Mouse (Mus musculus): ENCODE results near the gene Zfp536.

Gene Zfp536

DNA sequence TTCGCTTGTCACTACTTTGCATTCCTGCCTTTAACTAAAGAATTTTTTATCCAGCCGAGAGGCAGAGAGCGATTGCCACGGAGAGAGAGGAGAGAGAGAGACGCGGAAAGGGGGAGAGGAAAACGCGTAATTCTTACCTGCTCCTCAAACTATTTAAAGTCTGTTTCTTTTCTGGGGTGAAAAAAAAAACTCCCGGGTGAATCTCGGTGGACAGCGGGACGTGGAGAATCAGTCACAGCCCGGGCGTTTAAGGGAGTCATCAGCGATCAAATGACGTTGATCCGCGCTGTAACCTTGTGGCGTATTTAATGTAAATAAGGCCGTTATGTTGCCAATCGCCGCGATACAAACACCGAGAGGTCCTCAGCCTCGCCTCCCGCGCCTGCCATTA is at the start of gene Zfp536:
TSS of gene Zfp536 (minus strand) at position 330 of the 391 bp plus-strand sequence.
- DNase-seq: no peak

DNA sequence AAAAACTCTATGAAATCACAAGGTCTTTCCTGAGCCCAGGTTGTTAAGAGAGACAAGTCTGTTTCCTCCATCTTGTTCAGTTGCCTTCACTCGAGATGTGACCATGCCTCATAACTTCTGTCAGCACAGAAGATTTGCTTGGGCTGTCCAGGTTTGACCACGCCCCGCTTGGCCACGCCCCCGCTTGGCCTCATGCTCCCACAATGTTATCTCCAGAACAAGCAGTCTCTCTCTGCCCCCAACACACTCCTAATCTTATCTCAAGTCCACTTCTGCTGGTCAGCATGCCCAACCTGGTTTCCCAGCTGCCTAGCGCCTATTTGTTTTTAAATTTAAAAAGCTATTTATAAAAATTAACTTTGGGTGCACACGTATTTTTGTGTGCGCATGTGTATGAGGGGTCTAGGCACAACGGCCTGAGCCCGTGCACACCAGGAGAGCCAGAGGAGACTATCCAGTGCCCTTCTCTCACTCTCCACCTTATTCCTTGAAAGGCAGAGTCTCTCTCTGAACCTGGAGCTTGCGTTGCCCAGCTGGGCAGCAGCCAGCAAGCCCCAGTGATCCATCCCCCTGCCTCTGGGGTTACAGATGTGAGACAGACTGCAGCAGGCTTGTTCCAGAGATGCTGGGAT is 47.3 kb upstream of the Zfp536 start:
- no peak for DNase-seq

- DNase-seq: no peak
Measured at GRCm38 (mm10) chr7:37818631-37819340, 45.3 kb upstream of the Zfp536 start.

DNA sequence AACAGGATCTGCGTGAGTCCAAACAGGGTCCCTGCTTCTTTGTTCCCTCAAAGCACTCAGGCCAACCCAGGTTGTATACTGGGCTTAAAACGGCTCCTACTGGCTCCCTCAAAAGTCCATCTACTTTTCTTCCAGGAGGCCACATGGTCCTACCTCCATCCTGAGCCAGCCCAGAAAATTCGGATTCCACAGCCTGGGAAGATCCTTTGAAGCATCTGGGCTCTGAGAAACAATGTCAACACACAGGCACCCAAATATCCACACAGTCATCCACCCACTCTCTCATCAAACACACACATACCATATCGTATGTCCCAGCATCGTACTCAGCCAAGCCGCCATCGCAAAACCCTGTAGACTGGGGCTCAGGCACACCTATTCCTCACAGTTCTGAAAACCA is 43.5 kb upstream of the Zfp536 start:
- no peak for DNase-seq

DNA sequence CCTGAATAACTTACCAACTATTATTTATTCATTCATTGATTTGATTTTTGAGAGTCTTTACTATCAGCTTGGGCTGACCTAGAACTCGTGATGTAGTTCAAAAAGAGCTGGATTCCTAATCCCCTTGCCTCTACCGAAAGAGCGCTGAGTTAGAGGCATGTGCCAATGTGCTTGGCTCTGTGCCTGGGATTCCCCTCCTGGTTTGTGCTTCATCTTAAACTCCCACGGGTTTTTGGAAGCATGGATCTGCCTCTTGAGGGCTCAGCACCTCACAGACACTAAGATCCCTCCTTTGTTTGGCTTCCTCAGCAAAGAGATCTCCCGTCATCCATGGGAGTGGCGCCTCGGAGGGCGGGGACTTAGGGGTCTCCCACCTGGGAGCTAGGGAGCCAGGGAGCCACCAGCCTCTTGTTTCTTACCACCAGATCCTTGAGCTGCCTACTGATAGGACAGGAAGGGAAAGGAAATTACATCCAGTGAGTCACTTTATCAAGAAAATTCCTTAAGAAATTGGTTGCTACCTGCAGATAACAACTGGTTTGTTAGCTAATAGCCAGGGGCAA is 41.5 kb upstream of the Zfp536 start:
- no peak for DNase-seq

GRCm38 (mm10) chr7:37813676-37814075 is 40.2 kb upstream of the Zfp536 start:
- DNase-seq: no peak

DNA sequence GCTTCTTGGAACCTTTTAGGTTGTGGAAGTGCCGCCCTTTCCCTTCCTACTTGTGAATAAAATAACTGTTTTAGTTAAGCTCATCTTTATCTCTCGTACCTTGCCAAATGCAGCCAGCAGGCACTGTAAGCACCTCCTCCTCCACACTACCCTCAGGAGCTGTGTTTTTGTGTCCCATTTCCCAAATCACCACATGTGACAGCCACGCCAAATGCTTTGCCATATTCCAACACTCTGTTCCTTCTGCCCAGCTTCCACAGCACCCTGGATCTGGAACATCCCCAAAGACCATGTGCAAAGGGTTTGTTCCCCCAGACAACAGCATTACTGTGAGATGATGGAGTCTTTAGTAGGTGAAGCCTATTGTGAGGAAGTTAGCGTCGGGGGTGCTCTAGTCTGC is 36.5 kb upstream of the Zfp536 start:
- no peak for DNase-seq

- DNase-seq: no peak
Measured at GRCm38 (mm10) chr7:37809001-37809400, 35.6 kb upstream of the Zfp536 start.

GRCm38 (mm10) chr7:37801160-37801559 is 27.7 kb upstream of the Zfp536 start:
- DNase-seq: no peak

- no peak for DNase-seq
Measured at GRCm38 (mm10) chr7:37788721-37789120, 15.3 kb upstream of the Zfp536 start.

DNA sequence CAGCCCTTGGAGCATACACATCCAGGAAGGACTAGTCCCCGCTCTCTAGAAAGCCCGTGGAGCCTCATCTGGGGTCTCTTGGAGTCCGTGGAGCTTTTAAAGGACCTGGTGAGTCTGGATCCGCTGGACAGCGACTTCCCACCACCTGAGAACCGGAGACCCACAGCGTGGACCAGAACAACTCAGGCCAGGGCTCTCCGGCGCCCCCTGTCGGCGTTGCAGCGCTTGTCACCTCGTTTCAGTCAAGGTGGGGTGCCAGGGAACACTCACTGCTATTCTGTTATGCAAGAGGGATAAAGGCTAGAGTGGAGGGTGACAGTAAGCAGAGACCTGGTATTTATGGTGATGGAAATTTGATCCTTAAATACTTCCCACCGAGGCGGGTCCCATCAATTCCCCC is 2.1 kb upstream of the Zfp536 start:
- DNase-seq: peak; percentile 49

DNA sequence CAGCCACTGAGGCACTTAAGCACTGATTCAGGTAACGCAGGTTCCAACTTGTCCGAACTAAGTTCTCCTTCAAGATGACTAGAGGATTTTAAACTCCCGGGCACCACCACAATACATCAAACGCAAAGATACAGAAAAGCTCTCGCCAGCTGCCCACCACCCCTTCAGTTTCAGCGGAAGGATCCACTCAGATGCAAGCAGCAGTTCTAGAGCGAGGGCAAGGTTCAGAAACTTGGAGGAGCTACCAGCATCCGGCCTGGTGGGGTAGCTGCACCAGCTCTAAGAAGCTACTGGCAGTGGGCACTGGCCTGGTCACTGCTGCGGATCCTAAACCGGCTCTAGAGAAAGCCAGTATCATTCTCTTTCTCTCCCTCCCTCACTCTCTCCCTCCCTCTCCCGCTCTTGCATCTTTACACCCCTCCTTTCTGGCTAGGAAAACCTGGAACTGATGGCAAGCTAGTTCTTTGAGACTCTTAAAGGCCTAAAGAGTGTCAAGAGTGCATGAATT is 1.1 kb upstream of the Zfp536 start:
- no peak for DNase-seq

DNA sequence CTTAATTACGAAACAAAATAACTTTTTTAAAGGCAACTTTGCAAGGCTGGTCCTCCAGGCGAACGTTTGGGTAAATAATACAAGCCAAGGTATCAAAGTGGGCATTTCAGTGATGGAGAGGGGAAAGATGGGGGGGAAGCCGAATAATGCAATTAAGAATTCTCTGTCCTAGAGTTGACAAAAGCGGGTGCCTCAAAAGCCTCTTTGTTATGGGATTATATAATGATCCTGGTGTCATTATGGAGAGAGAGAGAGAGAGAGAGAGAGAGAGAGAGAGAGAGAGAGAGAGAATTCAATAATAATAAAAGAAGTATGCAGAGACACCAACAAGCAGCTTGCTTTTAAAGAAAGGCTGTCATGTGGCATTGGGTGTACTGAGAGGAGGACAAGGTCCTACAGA is 465 bp upstream of the Zfp536 start:
- no peak for DNase-seq

GRCm38 (mm10) chr7:37772376-37773311 is 797 bp downstream of the Zfp536 start:
- DNase-seq: no peak

- peak; percentile 12 for DNase-seq
Measured at GRCm38 (mm10) chr7:37771491-37772375, 1.7 kb downstream of the Zfp536 start.

GRCm38 (mm10) chr7:37770400-37771050 is 2.9 kb downstream of the Zfp536 start:
- DNase-seq: peak; percentile 55

DNA sequence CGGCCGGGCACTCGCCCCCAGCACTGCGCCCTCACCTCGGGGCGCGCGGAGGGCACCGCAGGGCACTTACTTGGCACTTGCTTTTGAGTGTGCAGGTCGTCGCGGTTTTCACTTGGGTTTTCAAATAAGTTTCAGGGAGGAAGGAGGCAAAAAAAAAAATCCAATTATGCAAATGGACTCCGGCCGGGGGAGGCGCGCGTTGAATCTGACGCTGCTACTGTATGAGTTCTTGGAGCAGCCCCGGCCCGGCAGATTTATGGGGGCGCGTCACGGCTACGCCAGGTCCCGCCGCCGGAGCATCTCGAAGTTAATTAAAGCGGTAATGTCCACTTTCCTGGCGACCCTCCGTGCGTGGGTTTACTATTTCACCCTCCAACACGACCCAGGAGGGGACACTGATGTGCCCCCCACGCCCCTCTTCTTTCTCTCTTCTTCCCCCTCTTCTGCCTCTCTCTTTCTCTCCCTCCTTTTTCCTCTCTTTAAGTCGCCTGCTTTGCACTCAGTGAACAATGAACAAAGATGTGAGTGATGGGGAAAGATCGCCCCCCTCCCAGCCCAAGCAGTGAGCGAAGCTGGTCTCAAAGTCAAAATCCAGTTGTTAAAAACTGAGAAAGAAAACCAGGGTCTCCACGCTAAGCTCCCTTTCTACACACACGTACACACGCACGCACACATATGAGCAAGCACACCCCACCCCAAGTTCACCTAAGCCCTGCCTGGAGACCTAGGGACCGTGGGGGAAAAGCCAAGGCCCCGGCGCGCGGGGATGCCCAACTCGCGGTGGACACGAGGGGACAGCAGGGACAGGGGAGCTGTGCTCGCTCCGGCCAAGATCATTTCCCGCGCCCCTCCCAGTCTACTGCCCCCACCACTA is 3.7 kb downstream of the Zfp536 start:
- no peak for DNase-seq

- no peak for DNase-seq
Measured at GRCm38 (mm10) chr7:37769004-37769403, 4.4 kb downstream of the Zfp536 start.

DNA sequence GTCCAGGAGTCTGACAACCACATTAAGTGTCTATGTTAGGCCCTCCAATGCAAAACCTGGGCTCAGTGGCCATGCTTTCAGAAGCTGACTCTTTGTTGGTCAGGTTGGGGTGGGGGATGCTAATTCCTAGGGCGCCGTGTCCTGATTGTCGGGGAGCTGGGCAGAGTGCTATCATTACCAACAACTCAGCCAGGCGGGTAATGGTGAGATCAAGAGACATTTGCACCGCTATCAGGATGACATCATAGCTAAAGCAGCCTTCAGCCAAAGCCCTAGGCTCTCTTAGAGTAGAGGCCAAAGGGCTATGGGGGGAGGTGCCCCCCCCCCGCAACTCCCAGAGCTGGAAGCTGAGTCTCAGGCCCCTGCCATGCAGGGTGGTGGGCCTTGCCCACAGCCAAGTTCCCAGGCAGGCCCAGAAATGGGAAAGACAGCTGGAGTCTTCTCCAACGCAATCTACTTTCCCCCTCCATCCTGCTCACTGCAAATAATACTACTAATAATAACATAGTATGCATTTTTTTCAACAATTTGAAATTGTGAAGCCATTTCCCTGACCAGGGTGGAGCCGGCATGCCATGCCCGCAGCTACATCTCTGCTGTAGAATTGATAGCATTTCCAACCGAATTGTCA is 5.0 kb downstream of the Zfp536 start:
- no peak for DNase-seq

- no peak for DNase-seq
Measured at GRCm38 (mm10) chr7:37758886-37759285, 14.6 kb downstream of the Zfp536 start.
